Mouse (Mus musculus) stomach, postnatal 0 days (tissue): ENCODE results near the gene Fen1.

Experiments used
- CTCF ChIP-seq: IDR thresholded peaks from 2 replicates; pipeline ENCODE4 v1.5.1; 2016; ENCODE audit warnings: antibody characterized with exemption, low read depth, mild to moderate bottlenecking, moderate library complexity
- EP300 ChIP-seq: optimal IDR thresholded peaks from 2 replicates; pipeline ENCODE3; 2016; ENCODE audit warnings: antibody characterized with exemption

DNA sequence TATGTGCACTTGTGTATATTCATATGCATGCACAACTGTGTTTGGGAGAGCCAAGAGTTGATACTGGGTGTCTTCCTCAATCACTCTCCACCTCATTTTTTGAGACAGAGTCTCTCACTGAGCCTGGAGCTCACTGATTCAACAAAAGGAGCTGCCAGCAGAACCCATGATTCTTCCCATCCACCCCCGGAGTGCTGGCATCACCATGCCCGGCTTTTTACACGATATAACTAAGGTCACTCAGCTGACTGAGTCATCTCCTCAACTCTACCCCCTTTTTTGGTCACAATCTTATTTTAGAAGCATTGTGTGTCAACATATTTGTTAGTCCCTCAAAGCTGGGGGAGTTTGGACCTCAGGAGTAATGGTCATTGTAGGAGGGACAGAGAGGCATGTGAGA is 40.1 kb downstream of the Fen1 start:
- TF ChIP-seq CTCF = no peak
- no peak for TF ChIP-seq EP300
